Mouse (Mus musculus) adrenal gland, postnatal 14 days (tissue): ENCODE data around the gene Selenok. TPM values are rescaled to one million over a fixed set of nuclear protein-coding genes. Genes with fewer than 3 reads are reported as not detected.

ENCODE experiments used
- DNase-seq: peaks from one replicate; pipeline ENCODE4 v3.0.0; 2021; ENCODE audit warnings: mixed read lengths
- long read RNA-seq, 2 experiments: library from polyadenylated mRNA; stranded (forward); transcript quantifications; one replicate each; pipeline ENCODE4 v2.0.0; 2021
- total RNA-seq: library from RNA; stranded (reverse); gene quantifications from 2 replicates; pipeline ENCODE4 v1.2.3, GENCODE M21; 2021

Selenok gene
- 101 and 104 TPM in 2 replicates for total RNA-seq
- long read RNA-seq, experiment 1, transcript Selenok-201 (5 exons, 1,678 nt) = major isoform, 226 of 230 reads
- long read RNA-seq, experiment 1, partial matches to known transcripts = 0 of 230 reads
- long read RNA-seq, experiment 1, other reads (novel, unspliced or antisense) = 4 of 230 reads
- long read RNA-seq, experiment 2, transcript Selenok-201 (5 exons, 1,678 nt) = major isoform, 236 of 247 reads
- long read RNA-seq, experiment 2, partial matches to known transcripts = 3 of 247 reads
- long read RNA-seq, experiment 2, other reads (novel, unspliced or antisense) = 8 of 247 reads

DNA sequence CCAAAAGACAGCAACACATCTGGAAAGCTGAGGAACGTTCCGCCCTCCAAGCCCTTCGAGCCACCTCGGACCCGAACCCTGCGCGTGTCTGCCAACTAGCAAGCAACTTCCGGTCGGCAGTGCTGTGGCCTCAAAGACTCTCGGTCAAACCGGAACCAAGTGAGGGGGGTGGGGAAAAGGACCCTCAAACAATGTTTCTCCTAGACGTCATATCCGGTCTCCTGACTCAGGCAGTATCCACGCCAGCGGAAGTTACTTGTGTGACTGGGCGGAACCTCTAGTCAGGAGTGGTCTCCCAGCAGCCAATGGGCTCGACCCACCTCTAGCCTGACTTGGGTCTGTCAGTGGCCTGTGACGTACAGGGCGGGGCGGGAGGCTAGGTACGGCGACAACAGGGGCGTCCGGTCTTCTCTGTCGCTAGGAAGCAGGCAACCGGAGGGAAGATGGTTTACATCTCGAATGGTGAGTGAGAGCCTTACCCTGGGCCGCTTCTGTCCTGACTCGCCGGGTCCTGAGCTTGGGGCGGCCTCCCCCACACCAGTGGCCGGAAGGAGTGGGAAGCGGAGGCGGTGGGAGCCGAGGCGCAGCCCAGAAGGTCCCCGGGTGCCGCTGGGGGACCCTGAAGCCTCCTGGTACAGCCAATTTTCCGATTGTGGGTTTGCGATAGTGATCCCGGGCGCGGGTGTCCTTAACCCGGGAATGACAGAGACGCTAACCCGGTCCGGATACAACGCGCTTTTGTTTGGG, at the start of gene Selenok:
TSS of gene Selenok (plus strand) at position 234 of the 747 bp plus-strand sequence.
- peak; percentile 95 for DNase-seq

DNA sequence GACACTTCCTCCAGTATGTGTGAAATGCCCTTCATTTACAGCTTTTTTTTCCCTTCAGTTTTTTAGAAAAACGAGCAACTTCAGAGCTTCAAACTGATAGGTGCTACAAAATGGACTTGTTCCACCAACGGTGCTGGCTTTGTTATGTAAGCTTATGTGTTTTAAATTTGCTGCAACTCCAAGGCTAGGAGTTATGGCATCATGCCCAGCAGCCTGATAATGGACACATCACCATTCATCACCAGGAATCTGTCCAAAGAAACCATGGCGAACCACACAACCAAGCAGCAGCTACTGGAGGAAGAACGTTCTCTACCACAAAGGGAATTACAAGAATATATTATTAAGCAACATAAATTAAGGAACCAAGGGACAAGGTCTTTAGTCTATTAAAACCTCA, 39.1 kb upstream of the Selenok start:
- DNase-seq = peak; percentile 76

DNA sequence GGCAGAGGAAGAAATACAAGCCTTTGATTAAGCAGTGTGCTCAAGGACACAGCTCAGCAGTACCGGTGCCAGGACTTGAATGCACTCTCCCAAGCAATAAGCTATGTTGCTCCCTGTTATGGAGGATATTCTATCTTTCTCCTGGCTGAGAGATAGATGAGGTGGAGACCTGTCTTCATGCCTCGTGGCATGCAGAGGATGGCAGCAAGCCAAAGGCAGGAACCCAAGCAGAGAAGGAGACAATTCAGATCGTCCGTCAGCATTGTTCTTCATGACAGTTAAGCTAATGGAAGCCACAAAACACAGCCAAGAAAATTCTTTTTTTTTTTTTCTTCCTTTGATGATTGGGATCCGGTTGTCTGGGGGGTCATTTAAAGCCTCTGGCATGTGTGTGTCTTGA, 32.6 kb upstream of the Selenok start:
- DNase-seq = peak; percentile 7

DNA sequence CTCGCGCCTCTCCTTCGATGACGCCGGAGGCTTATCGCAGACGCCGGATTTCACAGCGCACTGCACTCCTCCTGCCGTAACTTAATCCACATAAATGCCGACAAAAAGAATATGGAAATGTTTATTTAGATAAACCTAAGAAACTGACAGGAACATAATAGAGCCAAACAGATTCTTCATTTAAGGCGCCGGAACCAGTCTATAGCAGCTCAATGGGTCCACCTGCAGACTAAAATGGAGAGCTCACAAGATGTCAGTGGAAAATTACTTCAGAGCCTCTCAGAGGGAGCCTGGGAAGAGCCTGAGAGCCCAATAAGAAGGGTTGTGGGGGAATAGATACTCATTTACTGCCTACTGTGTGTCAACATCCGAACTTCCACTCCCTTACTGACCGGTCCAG, 30.6 kb upstream of the Selenok start:
- no peak for DNase-seq

- DNase-seq = no peak
These were observed 28.4 kb upstream of the Selenok start for GRCm38 (mm10) chr14:29939600-29940312.

GRCm38 (mm10) chr14:29940313-29940812, 27.7 kb upstream of the Selenok start:
- no peak for DNase-seq

GRCm38 (mm10) chr14:29940877-29941276, 27.2 kb upstream of the Selenok start:
- DNase-seq = peak; percentile 56

DNA sequence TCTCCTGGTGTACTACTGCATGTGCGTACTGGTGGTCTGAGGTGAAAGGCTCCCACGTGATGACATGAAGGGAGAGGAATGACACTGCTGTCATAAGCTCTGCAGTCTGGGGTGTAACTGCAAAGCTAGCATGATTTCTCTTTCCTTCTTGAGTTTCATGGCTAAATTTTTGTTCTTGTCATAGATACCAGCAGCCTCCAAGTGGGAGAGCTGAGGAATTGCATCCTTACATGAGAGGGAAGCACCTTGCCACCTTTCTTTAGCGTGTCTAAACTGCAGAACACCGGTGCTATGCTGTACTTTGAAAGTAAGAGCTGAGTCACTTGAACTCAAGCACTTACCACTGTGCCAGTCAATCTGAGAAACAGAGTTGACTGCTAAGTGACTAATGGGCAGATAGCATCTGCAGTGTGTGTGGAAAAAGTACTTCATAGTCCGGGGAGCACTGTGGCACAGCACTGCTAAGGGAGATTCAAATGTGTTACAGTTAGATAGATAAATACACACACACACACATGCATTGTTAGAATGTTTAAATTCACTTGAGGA, 21.3 kb upstream of the Selenok start:
- DNase-seq = no peak

DNA sequence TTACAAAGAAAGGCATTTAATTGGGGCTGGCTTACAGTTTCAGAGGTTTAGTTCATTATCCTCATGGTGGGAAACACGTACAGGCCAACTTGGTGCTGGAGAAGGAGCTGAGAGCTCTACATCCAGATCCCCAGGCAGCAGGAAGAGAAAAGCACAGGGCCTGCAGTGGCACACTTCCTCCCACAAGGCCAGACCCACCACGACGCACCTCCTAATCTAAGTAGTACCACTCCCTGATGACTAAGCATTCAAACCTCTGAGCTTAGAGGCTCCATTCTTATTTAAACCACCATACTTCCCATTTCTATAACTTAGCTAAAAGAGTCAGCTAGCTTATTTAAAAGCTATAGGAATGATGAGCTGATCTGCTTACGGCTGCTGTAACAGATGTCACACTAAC, 17.3 kb upstream of the Selenok start:
- DNase-seq = no peak

DNA sequence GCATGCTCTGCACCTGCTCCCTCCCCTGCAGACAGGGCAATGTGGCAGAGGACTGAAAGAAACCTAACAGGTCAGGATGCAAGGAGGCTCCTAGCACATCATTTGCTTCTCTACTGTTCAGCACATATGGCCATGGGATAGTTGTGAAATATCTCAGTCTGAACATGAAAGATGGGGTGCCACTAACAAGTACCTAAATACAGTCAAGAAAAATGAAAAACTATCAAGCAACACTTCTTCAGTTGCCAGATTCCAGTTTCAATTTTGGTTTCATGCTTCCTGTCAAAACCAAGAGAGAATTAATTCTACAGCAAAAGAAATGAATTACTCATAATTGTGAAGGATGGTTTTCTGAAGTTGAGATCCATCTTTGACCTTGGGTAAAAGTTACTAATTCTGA, 10.7 kb upstream of the Selenok start:
- no peak for DNase-seq

GRCm38 (mm10) chr14:29967611-29968010, 497 bp upstream of the Selenok start:
- DNase-seq = no peak

DNA sequence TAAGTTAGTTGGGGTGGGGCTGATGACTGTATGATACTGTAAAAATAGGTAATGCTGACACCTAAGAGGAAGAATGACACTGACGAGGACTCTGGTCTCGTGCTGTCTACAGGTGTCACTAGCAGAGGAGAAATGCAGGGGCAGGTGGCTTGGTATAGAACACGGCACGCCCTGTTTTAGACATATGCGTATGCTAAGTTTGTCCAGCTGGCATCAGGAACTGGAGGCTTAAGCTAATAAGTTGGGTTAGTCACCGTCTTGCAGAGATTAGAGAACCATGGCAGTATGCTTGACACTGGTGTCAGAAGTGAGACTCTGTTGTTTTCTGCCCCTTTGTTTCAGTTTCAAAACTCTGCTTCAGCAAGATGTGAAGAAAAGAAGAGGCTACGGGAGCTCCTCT, 3.3 kb downstream of the Selenok start:
- DNase-seq = no peak

GRCm38 (mm10) chr14:29971993-29972392, 3.9 kb downstream of the Selenok start:
- DNase-seq = no peak

- DNase-seq = no peak
These were observed 8.8 kb downstream of the Selenok start for GRCm38 (mm10) chr14:29976927-29977326.

GRCm38 (mm10) chr14:29978254-29979204, 10.4 kb downstream of the Selenok start, which contains the start of gene Actr8:
Actr8 (plus strand) TSS chr14:29978337.
- DNase-seq = peak; percentile 96

DNA sequence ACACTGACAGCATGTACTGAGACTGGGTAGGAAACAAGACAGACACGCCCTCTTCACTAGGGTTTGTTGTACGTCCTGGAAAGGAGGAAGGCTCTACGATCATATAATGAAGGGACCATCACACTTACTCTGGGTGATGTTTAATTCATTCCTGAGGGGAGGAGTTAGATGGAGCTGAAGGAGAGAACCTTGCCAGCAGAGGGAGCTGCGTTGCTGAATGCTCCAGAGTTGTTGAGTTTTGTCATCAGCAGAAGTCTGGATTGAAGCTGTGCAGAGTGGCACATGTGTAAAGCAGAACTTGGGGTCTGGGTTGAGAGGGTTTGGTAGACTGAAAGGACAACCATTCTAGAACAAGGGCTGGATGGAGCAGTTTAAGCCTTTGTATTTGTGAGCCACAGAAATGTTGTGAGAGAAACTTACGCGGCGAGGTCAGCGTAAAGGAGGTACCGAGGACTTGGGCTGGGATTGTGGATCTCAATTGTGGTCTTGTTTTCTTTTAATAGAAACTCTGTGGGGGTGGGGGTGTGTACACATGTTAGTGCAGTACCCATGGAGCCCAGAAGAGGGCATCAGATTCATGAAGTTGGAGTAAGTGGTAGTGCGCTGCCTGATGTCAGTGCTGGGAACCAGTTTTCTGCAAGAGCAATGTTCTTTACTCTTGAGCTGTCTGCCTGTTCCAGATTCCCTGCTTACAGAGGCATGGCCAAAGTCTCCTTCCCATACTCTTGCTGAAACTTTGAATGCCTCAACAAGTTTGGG, 12.5 kb downstream of the Selenok start:
- DNase-seq = peak; percentile 44

GRCm38 (mm10) chr14:29986096-29986495, 18.0 kb downstream of the Selenok start:
- DNase-seq = no peak

DNA sequence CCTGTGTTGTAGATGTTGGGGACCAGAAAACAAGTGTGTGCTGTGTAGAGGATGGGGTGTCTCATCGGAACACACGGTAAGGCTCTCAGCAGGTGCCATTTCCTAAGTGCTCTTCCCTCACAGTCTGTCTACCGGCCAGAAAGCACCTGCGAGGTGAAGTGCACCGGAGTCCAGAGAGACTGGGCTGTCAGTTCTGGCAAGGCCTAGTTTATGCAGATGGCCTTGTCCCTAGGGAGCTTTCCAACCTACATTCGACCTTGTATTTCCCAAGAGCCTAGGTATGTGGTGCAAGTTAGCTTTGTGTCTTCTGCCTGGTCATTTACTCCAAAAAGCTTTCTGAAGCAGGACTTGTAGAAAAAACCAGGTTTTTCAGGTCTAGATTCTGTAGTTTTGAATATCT, 19.2 kb downstream of the Selenok start:
- DNase-seq = no peak

- DNase-seq = no peak
These were observed 19.6 kb downstream of the Selenok start for GRCm38 (mm10) chr14:29987739-29988138.

DNA sequence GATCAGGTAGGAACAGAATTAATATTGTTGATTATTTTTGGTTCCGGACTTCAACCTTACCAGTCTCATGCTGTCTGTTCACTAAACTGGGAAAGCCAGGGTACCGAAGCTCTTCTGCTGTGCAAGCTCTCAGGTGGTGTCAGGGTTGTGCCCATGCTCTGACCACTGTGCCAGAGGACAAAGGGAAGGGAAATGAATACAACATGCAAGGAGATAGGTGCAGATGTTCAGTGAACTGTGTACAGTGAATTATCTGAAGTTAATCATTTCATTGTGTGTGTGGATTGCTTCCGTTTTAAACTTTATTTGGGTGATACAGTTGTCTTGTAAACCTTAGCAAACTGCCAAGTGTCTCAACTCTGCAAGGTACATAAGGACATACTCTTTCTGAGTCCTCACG, 20.2 kb downstream of the Selenok start:
- DNase-seq = no peak

- DNase-seq = no peak
These were observed 26.9 kb downstream of the Selenok start for GRCm38 (mm10) chr14:29994976-29995375.
